Mouse (Mus musculus) thymus, postnatal 14 days (tissue): ENCODE measurements around the gene Slc9a2.
A peak's percentile ranks its signal among the peaks of the same experiment; 100 is the strongest.

Source experiments
- DNase-seq: peaks from one replicate; pipeline ENCODE4 v3.0.0; 2021

Gene Slc9a2

DNA sequence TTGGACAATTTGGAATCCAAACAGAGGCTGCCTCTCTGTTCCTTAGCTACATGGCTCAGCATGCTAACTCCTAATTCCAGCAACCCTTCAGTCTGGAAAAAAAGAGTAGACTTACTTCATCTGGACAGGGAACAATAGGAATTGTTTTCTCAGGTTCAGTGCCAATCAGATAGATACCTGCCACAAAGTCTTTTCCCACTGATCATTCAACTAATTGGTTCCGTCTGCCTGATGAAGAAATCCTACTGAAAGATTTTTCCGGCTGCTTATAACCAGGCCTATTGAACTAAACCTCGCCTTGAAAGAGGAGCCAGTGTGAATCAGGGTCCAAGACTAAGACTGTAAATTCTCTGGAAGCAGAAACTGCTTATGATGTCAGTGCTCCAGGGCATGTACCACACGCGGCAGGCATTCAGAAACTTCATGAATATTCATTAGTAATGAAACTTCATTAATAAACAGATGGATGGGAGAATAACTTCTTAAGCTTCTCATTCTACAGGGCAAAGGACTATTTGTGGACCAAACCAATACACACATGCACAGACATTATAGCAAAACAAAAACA is 109.4 kb downstream of the Slc9a2 start:
- no peak for DNase-seq

DNA sequence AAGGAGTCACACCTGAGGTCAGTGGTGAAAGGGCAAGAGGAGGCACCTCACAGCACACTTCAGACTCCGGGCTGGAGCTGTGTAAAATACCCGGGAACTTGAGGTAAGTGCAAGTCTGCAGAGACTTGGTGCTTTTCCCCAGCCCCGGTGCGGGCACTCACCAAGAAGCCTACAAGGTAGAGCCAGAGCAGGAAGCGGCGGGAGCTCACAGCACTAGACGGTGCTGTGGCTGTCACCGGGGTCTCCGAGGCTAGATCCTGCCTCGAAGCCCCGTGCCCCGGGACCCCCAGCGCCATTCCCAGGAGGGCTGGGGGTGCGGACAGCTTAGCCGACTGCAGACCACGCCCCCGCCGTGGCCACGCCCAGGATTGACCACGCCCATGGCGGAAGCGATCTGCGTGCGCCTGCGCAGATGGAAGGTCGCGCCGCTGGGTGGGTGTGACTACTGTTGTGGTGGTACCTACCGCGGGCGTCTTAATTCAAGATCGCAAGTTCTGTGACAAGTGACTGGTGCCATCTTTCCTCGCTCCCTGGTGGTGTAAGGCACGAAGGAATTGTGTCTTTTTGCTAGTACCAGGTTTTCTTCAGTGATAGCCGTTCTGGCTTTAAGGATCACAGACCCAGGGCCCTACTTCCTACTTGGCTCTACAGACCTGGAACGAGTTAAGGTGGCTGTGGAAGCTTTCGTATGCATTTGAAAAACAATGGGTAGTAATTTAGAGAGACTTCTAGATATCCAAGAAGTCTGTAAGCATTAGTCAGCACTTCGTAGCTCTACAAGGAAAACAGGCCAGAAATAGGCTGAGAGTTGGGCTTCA is 110.2 kb downstream of the Slc9a2 start, which contains the start of gene Mfsd9:
TSS of gene Mfsd9 (minus strand) at position 364 of the 818 bp plus-strand sequence.
- DNase-seq, result peak; percentile 94

DNA sequence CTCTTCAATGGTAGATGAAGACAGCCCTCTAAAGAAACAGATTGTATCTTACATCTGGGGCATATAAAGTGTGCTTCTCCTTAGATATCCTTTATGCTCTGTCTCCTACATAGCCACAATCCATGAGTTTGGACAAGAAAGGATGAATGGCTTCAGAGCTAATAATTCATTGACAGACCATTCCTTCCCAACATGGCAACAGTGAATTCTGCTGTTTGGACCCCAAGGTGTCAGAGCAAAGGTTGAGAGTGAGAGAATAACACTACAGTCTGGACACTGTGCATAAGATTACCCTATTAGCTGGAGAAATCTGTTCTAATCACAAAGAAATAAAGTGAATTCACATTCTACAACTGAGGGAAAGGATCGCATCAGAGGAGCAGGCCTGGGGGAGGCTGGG is 115.1 kb downstream of the Slc9a2 start:
- no peak for DNase-seq

DNA sequence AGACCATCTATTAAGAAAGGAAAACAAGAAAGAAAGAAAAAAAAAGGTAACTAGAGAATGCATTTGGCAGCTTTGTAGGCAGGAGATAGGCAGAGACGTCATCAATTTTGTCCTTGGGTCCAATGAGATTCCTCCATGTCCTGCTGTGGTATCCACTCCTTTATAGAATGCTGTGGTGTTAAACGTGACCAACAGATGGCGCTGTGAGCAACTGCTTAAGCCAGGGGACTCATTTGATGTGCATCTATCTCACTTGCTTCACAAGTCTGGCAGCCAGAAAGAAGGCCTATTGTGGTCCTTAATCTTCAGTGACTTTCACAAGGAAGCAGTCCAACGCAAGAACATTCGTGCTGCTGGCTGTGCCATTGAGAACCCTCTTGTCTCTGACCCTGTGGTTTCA is 117.0 kb downstream of the Slc9a2 start:
- DNase-seq, result peak; percentile 63

DNA sequence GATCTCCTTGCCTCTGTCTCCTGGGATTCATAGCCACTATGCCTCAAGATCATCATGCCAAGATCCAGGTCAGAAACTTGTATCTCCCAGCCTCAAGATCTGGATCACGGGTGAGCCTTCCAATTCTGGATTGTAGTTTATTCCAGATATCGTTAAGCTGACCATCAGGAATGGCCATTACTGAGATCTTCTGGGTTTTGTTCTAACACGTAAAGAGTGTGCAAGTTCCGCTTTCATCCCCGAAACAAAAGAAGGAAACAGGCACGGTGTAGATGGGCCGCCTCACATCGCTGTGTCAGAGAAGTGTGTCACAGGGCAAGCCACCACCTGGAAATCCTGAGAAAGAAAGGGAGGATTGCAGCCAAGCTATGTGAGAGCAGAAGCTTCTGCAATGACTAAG is 118.7 kb downstream of the Slc9a2 start:
- DNase-seq, result no peak

DNA sequence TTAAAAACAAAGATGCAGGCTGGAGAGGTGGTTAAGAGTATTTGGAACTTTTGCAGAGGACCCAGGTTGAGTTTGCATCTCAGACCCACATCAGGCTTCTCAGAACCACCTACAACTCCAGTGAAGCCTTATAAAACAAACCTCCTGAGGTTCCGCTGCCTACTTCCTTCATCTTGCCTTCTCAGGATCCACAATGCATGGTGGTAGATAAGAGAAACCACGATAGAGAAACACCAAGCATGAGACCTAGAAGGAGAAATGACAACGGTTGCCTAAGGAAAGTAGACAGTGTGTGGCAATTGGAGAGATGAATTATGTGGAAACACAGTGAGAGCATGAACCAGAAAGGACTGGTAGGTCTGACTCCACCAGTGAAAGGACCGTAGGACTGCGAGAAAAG is 120.5 kb downstream of the Slc9a2 start:
- DNase-seq, result no peak

DNA sequence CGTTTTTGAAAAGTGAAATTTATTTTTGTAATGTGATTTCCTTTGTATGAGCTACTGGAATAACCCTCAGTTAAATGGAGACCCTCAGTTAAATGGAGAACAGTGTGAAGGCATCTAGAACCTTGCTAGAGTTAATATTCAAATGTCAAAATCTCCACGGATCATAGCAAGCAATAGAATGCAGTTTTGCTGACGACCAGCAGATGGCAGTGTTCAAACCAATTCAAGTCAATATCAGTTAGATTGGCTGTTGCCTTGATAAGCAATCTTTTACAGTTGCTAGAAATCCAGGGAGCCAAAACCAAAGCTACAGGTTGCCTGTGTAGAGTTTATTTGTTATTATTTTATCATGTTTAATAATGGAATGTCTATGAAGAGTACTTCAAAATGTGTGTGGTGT is 122.4 kb downstream of the Slc9a2 start:
- peak; percentile 34 for DNase-seq

DNA sequence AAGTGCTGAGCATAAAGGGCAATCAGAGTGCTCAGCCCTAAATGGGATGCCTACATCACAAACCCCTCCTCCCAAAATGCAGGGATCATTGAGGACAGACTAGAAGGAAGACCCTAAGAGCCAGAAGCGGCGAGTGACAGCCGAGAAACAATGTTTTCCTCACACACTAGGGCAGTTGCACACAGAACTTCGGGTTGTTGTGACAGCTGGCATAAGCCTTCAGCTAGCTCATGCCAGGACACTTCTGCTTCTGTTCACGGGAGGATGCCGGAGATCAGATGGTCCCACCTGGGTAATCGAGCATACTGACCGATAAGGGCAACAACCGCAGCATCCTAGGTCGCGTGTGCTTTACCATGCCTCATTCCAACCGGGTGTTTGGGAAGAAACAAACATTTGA is 123.7 kb downstream of the Slc9a2 start:
- no peak for DNase-seq

DNA sequence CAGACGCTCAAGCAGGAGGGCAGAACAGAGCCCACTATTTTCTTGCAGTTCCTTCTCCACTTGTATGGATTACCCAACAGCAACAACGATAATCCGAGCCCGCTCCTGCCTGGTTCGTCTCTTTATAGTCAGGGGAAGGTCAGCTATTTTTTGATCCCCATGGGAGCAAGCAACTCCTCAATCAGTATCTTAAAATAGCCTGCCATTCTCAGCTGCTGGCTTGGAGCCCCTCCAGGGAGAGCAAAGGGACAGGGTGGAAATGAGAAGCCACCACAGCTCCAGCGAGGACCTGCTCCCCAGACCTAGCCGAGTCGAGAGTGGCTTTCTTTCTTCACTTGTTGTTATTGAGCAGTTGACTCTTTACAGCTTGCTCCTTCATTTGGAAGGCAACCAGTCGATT is 125.0 kb downstream of the Slc9a2 start, which contains the start of gene Tmem182:
TSS of gene Tmem182 (plus strand) at position 251 of the 400 bp plus-strand sequence.
- no peak for DNase-seq

DNA sequence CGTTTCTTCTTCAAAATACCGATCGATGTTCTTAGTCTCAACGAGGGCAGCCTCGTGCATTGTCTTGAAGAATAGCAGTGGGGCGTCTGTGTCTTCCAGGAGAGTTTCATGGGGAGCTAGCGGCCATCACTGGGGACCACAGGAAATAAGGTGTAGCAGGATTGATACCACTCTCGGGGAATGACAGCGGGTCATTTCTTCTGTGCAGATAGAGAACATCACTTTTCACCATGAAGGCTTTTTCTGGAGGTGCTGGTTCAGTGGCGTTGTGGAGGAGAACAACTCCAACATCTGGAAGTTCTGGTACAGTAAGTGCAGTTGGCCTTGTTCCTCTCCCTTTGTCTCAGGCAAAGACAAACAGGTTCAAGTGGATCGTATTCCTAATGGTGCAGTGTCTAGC is 125.5 kb downstream of the Slc9a2 start:
- DNase-seq, result no peak

DNA sequence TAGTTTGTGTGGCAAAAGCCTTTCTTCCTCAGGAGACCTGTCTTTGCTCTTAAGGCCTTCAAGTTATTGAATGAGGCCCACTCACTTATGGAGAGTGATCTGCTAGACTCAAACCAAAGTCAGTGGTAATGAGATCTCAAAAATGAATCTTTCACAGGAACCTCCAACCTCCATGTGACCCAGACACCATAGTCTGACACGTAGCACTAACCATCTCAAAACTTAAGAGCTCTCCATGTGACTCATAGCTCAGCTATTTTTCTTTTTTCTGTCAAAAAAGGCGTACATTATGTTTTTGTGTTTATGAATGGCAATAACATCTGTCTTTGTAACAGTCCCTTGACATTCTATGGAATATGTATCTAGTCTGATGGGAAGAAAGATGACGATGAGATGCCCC is 128.3 kb downstream of the Slc9a2 start:
- no peak for DNase-seq

DNA sequence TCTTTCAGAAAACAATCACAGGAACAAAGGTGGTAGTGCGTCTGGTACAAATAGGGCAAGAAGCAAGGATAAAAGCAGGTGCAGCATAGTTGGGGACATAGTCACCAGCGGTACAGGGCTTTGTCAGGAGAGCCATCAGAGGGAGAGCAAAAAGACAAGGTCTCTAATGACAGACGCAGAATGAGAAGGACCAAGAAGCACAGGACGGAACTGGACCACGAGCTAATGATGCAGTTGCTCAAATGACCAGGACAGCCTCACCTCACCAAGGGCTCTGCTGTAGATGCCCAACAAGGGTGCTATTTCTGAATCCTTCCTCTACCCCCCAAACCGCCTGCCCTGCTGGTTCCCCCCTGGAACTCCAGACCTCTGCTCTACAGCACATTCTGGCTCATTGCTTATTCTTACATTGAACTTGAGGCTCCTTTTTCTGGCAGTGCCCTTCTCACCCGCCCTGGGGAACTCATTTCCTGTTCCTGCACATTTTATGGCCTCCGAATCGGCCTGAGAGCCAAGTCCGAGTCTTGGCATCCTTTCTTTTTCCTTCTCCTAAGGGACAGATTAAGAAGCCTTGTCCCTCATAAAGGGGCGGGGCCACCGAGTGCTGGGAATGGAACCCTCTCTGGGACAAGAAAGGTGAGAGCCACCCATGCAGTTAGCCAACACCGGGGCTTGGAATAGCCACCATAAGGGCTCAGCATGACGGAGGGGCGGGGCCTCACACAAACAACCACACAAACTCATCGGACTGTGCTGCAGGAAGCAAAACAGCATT is 134.9 kb downstream of the Slc9a2 start:
- no peak for DNase-seq
